Comparison of ENCODE assay signal across 8 mouse cellular contexts in the genomic region with DNA sequence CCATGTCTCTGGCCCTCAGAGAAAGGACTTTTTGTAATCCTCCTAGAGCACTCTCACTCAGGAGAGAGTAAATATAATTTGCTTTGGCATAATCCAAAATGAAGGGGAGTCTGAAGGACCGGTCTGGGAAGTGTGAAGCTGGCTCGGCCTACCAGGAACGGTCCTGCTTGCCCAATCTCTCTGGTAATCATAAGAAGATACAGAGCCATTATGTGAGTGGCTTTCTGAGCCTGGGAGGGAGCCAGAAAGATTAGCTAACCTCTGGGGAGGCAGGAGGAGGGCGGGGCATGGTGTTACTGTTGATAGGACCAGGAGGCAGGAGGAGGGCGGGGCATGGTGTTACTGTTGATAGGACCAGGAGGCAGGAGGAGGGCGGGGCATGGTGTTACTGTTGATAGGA.
A peak's percentile ranks its signal among the peaks of the same experiment; 100 is the strongest.
DNase-seq lines count a peak whose midpoint lies in the region; ATAC-seq and TF ChIP-seq lines count a peak whose summit lies in the region.
"Not testable (repeated sequence)": the region's sequence is repeated elsewhere in the genome, so short reads cannot be mapped to it uniquely, and the experiment has no call there.

No protein-coding gene starts in this region.

- not testable (repeated sequence) for TF ChIP-seq POLR2A in liver, adult 2 months (IDR thresholded peaks at IDR 0.05; ENCODE audit: extremely low read depth, insufficient read depth, low read length)

- H3K79me2 ChIP-seq in liver, adult 2 months (ENCODE audit: control insufficient read depth, insufficient read depth, low read length) = not testable (repeated sequence)

- not testable (repeated sequence) for TF ChIP-seq CTCF in liver, adult 2 months (IDR thresholded peaks at IDR 0.05; ENCODE audit: low read depth, low read length)

- peaks cover 17% of the 10 kb centered on the region for H3K4me1 ChIP-seq in heart, embryonic 12.5 days (replicated peaks)
- H3K4me1 ChIP-seq in liver, adult 2 months (ENCODE audit: control insufficient read depth, insufficient read depth, low read length) = not testable (repeated sequence)

- peak overlapping the region; percentile 32 for H3K4me2 ChIP-seq in heart, embryonic 12.5 days

- peak; percentile 87 for DNase-seq in 416B (ENCODE audit: low read depth)
- peak; percentile 78 for DNase-seq in adrenal gland, postnatal 14 days
- peak; percentile 48 for DNase-seq in kidney, adult 18-20 months
- DNase-seq in liver, adult 2 months (ENCODE audit: extremely low read depth, low read depth, low spot score) = peak; percentile 94
- peak; percentile 69 to 85 for DNase-seq in lung, postnatal 4 days
- DNase-seq in spleen, postnatal 10 days (ENCODE audit: low spot score in 2 of 2) = peak; percentile 35 to 78

- not testable (repeated sequence) for H3K36me3 ChIP-seq in heart, embryonic 12.5 days; liver, adult 2 months (ENCODE audit: control insufficient read depth, insufficient read depth, low read length)

- WGBS in heart, embryonic 12.5 days = 5% methylated on average over 5 of the region's 6 CpGs
- 5% methylated on average over 5 of the region's 6 CpGs for WGBS in liver, adult 2 months

- H3K9ac ChIP-seq in heart, embryonic 12.5 days; liver, adult 2 months (ENCODE audit: low read depth, low read length): not testable (repeated sequence)

- not testable (repeated sequence) for H3K27me3 ChIP-seq in heart, embryonic 12.5 days (replicated peaks); liver, adult 2 months (ENCODE audit: control insufficient read depth, insufficient read depth, low read length)

- not testable (repeated sequence) for H3K9me3 ChIP-seq in heart, embryonic 12.5 days (replicated peaks)

- ATAC-seq in erythroid progenitor cell, adult 5-6 weeks (replicated peaks; ENCODE audit: low FRiP score, poor library complexity, severe bottlenecking) = peak; percentile 84
- peak; percentile 77 for ATAC-seq in heart, embryonic 12.5 days (ENCODE audit: insufficient number of reproducible peaks, low FRiP score)

- H3K4me3 ChIP-seq in heart, embryonic 12.5 days; liver, adult 2 months (ENCODE audit: insufficient read depth, low read depth, low read length): not testable (repeated sequence)

- peak overlapping the region; percentile 74 for H3K27ac ChIP-seq in heart, embryonic 12.5 days (ENCODE audit: poor library complexity, severe bottlenecking)
- H3K27ac ChIP-seq in liver, adult 2 months (replicated peaks; ENCODE audit: insufficient read depth, low read depth, low read length) = peak overlapping the region; percentile 44
